Mouse (Mus musculus) heart, embryonic 15.5 days (tissue): ENCODE data around the gene Gm49342. TPM values are rescaled to one million over a fixed set of nuclear protein-coding genes. Genes with fewer than 3 reads are reported as not detected.
A peak's percentile ranks its signal among the peaks of the same experiment; 100 is the strongest.

ENCODE experiments used
- ATAC-seq: fragments of 200-750 bp; cut with Nextera tagmentation; replicated peaks from 2 replicates; pipeline ENCODE4 v1.8.0; 2017; ENCODE audit warnings: low read depth, moderate TSS enrichment; ENCODE audit not compliant: insufficient number of reproducible peaks, insufficient read depth, low FRiP score
- H3K27ac ChIP-seq: fragments of 300-500 bp; sonication (generic); 2 replicates; pipeline ENCODE4 v1.5.1; 2015; ENCODE audit warnings: mild to moderate bottlenecking, inconsistent platforms
- H3K27me3 ChIP-seq: fragments of 300-500 bp; sonication (generic); 2 replicates; pipeline ENCODE4 v1.6.1; 2015; ENCODE audit warnings: inconsistent platforms
- H3K36me3 ChIP-seq: fragments of 300-500 bp; sonication (generic); 2 replicates; pipeline ENCODE4 v1.6.1; 2015; ENCODE audit warnings: mild to moderate bottlenecking, inconsistent platforms
- H3K4me1 ChIP-seq: fragments of 300-500 bp; sonication (generic); replicated peaks from 2 replicates; pipeline ENCODE4 v1.6.1; 2015; ENCODE audit warnings: inconsistent platforms
- H3K4me2 ChIP-seq: fragments of 300-500 bp; sonication (generic); 2 replicates; pipeline ENCODE4 v1.6.1; 2015; ENCODE audit warnings: inconsistent platforms, mild to moderate bottlenecking, moderate library complexity
- H3K4me3 ChIP-seq: fragments of 300-500 bp; sonication (generic); 2 replicates; pipeline ENCODE4 v1.5.1; 2015; ENCODE audit warnings: mild to moderate bottlenecking, inconsistent platforms
- H3K9ac ChIP-seq: fragments of 300-500 bp; sonication (generic); 2 replicates; pipeline ENCODE4 v1.6.1; 2015; ENCODE audit warnings: mild to moderate bottlenecking, inconsistent platforms
- H3K9me3 ChIP-seq: fragments of 300-500 bp; sonication (generic); replicated peaks from 2 replicates; pipeline ENCODE4 v1.6.1; 2016; ENCODE audit warnings: inconsistent platforms
- WGBS: fragments of 180-500 bp; shearing (Covaris S2); methylation state at CpG from one replicate; pipeline ENCODE4 v1.1.7; 2015; ENCODE audit warnings: mixed read lengths; 5-methylcytosine and 5-hydroxymethylcytosine counted together
- polyA plus RNA-seq: library from polyadenylated mRNA; unstranded; fragments of >200 nt; fragmentation: Nextera tagmentation; extraction: Ambion mirVana; gene quantifications from 2 replicates; pipeline ENCODE4 v1.2.1, GENCODE M21; 2015

Gene Gm49342
- polyA plus RNA-seq, 1 experiment from 2014 or later = not detected

DNA sequence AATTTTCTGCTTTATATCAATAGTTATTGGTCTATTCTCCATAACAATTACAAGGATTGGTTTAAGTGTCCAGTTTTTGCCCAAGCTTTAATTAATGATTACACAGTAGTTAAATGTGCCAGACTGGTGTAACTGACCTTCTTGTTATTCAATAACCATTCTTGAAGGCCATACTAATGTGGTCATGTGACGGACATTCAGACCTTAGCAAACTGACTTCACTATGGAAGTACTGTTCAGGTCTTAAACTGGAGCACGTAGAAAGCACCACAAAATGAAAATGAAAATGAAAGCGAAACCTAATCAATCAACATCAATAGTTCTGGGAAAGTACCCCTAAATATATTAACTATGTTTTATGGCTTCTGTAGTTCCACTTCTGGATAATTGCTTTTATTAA, 46.7 kb downstream of the Gm49342 start:
- 80% methylated on average over 3 of the region's 3 CpGs for WGBS
- H3K9me3 ChIP-seq = no peaks in the 10 kb centered on the region
- H3K27me3 ChIP-seq = no peaks in the 10 kb centered on the region
- H3K4me1 ChIP-seq = no peaks in the 10 kb centered on the region
- ATAC-seq = no peak
- no peak overlapping the region for H3K27ac ChIP-seq
- no peak overlapping the region for H3K4me2 ChIP-seq
- H3K36me3 ChIP-seq = no peaks in the 10 kb centered on the region
- H3K9ac ChIP-seq = no peak overlapping the region
- no peak overlapping the region for H3K4me3 ChIP-seq

DNA sequence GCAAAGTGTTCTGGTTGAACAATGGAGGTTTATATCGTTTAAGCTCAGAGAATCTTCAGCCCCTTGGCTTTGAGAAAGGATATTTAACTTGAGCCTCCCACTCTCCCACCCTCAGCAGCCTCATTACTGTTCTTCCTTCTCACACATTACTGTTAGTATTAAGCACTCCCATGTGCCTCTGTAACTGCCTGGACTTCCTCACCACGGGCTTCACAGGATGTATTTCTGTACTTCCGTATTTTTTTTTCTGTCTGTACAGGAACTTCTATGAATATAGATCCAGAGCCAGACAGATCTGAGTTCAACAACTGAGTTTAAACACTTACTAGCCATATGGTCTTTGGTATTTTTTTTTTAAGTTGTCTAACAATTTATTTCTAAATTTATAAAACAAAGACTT, 52.8 kb downstream of the Gm49342 start:
- H3K36me3 ChIP-seq = no peaks in the 10 kb centered on the region
- H3K4me2 ChIP-seq = no peak overlapping the region
- ATAC-seq = no peak
- H3K9me3 ChIP-seq = no peaks in the 10 kb centered on the region
- 51% methylated on average over 3 of the region's 3 CpGs for WGBS
- no peak overlapping the region for H3K9ac ChIP-seq
- no peaks in the 10 kb centered on the region for H3K27me3 ChIP-seq
- peak overlapping the region; percentile 55; the same call in 1 of the 2 replicates for H3K27ac ChIP-seq
- H3K4me1 ChIP-seq = peaks cover 3% of the 10 kb centered on the region; the same call in 1 of the 2 replicates
- no peak overlapping the region for H3K4me3 ChIP-seq

DNA sequence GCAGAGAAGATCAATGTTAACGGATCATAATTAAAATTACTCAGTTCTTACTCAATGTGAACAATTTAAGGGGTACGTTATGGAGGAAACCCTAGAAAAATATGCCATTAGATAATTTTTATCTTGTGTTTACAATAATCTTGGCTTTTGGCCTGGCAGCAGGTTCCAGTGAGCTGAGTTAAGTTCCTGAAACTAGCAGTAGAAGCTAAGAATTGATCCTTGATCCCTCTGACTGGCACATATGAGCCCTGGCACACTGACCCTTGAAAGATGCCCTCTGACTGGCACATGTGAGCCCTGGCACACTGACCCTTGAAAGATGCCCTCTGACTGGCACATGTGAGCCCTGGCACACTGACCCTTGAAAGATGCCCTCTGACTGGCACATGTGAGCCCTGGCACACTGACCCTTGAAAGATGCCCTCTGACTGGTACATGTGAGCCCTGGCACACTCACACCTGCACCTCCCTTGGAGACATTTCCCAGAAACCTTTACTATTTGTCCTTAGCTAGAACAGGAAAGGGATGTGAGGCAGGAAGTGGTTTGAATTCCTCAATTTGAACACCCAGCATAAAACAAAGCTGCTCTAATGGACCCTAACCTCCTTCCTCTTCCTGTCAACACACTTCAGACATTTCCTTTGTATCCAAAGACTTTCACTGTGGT, 53.8 kb downstream of the Gm49342 start:
- Histone ChIP-seq H3K9me3 (no peaks in the 10 kb centered on the region), H3K36me3 (no peaks in the 10 kb centered on the region), H3K27me3 (no peaks in the 10 kb centered on the region), H3K4me3 (no peak overlapping the region), H3K9ac (no peak overlapping the region), H3K4me2 (no peak overlapping the region), H3K27ac (peak overlapping the region; percentile 53), H3K4me1 (peaks cover 3% of the 10 kb centered on the region; the same call in 1 of the 2 replicates)
- ATAC-seq = 0 out of 2 replicates have a peak, but pooled peaks have one; percentile 55
- 62% methylated on average over 2 of the region's 2 CpGs for WGBS

DNA sequence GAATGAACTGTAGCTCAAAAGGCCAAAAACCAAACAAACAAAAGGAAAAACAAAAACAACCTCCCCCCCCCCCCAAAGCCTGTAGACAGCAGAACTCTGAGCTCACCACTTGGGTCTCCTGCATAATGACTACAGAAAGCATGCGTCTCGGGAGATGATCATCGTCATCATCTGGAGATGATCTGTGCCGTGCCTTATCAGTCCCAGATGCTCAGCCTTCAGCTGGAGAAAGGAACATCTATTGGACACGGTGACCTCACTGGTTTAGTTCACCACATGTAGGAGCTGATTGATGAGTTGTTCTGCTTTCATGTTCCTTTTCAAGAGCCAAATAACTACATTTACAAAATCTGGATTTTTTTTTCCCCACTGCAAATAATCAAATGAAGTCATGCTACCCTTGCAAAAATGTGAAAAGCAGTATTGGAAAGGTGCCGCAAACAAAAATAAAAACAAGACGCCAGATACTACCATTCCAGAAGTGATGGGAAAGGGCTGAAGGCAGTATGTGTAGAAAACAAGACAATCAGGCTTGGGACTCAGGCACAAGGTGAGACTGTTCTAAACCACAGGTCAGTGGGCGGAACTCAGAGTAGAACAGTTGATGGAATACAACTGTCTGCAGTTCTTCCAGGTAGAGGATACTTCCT, 63.0 kb downstream of the Gm49342 start, which contains the start of gene Rnase10:
TSS of gene Rnase10 (plus strand) at position 600 of the 650 bp plus-strand sequence.
- Histone ChIP-seq H3K27me3 (no peaks in the 10 kb centered on the region), H3K9me3 (no peaks in the 10 kb centered on the region), H3K36me3 (no peaks in the 10 kb centered on the region), H3K4me1 (peaks cover 22% of the 10 kb centered on the region), H3K27ac (peak within 1 kb of the TSS; percentile 91), H3K4me3 (no peak within 1 kb of the TSS), H3K9ac (no peak within 1 kb of the TSS), H3K4me2 (peak within 1 kb of the TSS; percentile 25)
- no peak for ATAC-seq
- WGBS = 74% methylated on average over 8 of the region's 8 CpGs

DNA sequence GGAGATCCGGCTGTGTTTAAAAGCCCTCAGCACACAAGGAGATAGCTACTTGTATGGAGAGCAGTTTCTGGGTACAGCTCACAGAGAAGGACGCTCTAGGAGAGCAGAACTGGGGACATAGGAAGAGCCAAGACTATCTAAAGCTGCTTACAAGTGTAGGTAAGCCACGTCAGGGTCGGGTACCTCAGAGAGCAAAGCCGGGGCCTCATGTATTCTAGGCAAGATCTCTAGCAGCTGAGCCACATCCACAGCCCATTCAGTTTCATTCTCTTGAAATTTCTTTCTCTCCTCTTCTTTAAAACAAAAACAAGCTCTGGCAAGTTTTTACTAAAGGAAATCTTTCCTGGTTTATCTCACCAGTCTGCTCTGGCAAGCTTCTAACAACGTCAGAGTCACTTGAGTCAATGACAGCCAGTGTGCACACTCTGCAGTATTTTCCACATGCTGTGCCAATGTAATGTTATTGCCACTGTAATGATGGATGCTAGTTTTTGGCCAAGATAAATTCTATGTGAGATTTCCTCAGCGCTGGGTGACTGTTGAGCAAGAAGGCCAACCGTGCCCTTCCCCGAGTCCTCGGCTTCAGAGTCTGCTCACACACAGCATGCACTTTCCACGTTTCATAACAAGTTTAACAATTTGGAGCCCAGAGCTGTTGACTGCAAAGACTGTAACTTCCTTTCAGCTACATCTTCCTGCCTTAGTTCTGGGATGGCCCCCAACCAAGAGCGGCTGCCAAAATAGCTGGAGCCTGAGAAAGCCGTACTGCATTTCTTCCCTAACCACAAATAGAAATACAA, 63.8 kb downstream of the Gm49342 start:
- no peak overlapping the region for H3K9ac ChIP-seq
- peaks cover 22% of the 10 kb centered on the region for H3K4me1 ChIP-seq
- no peaks in the 10 kb centered on the region for H3K9me3 ChIP-seq
- no peaks in the 10 kb centered on the region for H3K27me3 ChIP-seq
- ATAC-seq = peak; percentile 94
- WGBS = 26% methylated on average over 13 of the region's 13 CpGs
- peak overlapping the region; percentile 91 for H3K27ac ChIP-seq
- no peaks in the 10 kb centered on the region for H3K36me3 ChIP-seq
- peak overlapping the region; percentile 25 for H3K4me2 ChIP-seq
- no peak overlapping the region for H3K4me3 ChIP-seq

DNA sequence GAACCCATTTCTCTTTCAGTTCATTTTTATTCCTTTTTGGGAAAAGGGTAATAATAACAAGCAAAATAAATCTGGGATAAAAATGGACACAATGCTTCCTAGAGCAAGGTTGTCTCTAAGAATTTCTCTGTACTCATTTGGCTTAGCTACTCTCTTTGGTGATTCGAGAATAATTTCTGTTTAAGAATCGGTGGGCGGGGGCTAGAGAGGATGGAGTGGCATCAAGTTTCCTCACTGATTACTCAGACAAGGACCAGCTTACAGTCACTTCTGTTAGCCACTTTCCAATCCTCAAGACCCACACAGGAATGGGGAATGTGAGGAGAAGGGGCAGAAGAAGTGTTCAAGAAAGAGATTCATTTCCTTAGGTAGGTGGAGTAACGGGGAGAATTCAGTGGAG, 64.5 kb downstream of the Gm49342 start:
- H3K4me1 ChIP-seq = peaks cover 22% of the 10 kb centered on the region
- H3K4me2 ChIP-seq = 0 out of 2 replicates have a peak overlapping the region, but pooled peaks have one; percentile 10
- H3K9me3 ChIP-seq = no peaks in the 10 kb centered on the region
- no peaks in the 10 kb centered on the region for H3K36me3 ChIP-seq
- H3K4me3 ChIP-seq = no peak overlapping the region
- H3K27ac ChIP-seq = peak overlapping the region; percentile 91
- 67% methylated on average over 4 of the region's 4 CpGs for WGBS
- no peak overlapping the region for H3K9ac ChIP-seq
- ATAC-seq = no peak
- H3K27me3 ChIP-seq = no peaks in the 10 kb centered on the region

DNA sequence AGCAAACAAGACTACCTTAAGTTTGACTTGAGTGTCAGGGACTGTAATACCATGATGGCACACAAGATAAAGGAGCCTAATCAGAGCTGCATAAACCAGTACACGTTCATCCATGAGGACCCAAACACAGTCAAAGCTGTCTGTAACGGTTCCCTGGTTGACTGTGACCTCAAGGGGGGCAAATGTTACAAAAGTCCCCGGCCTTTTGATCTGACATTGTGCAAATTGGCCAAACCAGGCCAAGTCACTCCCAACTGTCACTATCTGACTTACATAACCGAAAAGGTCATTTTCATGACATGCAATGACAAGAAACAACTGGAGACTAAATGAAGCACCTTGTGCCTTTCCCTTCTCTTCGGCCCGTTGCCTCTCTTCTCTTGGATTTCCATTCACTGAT, 65.3 kb downstream of the Gm49342 start:
- Histone ChIP-seq H3K27ac (peak overlapping the region; percentile 91), H3K36me3 (no peaks in the 10 kb centered on the region)
- WGBS = 77% methylated on average over 6 of the region's 6 CpGs

More for the DNA sequence above, 65.3 kb downstream of the Gm49342 start:
- Histone ChIP-seq H3K4me1 (peaks cover 22% of the 10 kb centered on the region), H3K27me3 (no peaks in the 10 kb centered on the region), H3K4me3 (no peak overlapping the region), H3K4me2 (no peak overlapping the region), H3K9ac (no peak overlapping the region), H3K9me3 (no peaks in the 10 kb centered on the region)
- no peak for ATAC-seq

Other genes starting within 250 kb of the Gm49342 start
- not detected in 2 replicates for gene Olfr748, start 237.1 kb upstream of the Gm49342 start, polyA plus RNA-seq
- gene Olfr749, start 199.4 kb upstream of the Gm49342 start, polyA plus RNA-seq = not detected in 2 replicates
- gene Ttc5, start 159.0 kb upstream of the Gm49342 start, polyA plus RNA-seq = 42.5 and 49.2 TPM in 2 replicates
- not detected in 2 replicates for gene Ccnb1ip1, start 136.8 kb upstream of the Gm49342 start, polyA plus RNA-seq
- gene Parp2, start 136.7 kb upstream of the Gm49342 start, polyA plus RNA-seq = 36.5 and 37.5 TPM in 2 replicates
- gene Tep1, start 74.0 kb upstream of the Gm49342 start, polyA plus RNA-seq = 4.8 and 6.7 TPM in 2 replicates
- gene Klhl33, start 47.0 kb upstream of the Gm49342 start, polyA plus RNA-seq = 0.08 and 0.18 TPM in 2 replicates
- gene Osgep, start 19.6 kb upstream of the Gm49342 start, polyA plus RNA-seq = 117 and 133 TPM in 2 replicates
- 107 and 120 TPM in 2 replicates for gene Apex1, start 19.5 kb upstream of the Gm49342 start, polyA plus RNA-seq
- 29.8 and 39.6 TPM in 2 replicates for gene Pip4p1, start 13.7 kb upstream of the Gm49342 start, polyA plus RNA-seq
- 29.6 and 37.3 TPM in 2 replicates for gene Pnp, start 13.4 kb upstream of the Gm49342 start, polyA plus RNA-seq
- 0.18 and 0.41 TPM in 2 replicates for gene Pnp2, start 11.5 kb downstream of the Gm49342 start, polyA plus RNA-seq
- 0.36 and 0.42 TPM in 2 replicates for gene Rnase10, start 63.2 kb downstream of the Gm49342 start, polyA plus RNA-seq
- gene Rnase9, start 97.4 kb downstream of the Gm49342 start, polyA plus RNA-seq = not detected in 2 replicates
- not detected in 2 replicates for gene Rnase11, start 105.6 kb downstream of the Gm49342 start, polyA plus RNA-seq
- not detected in 2 replicates for gene Rnase12, start 113.1 kb downstream of the Gm49342 start, polyA plus RNA-seq
- gene Olfr750, start 129.9 kb downstream of the Gm49342 start, polyA plus RNA-seq = not detected in 2 replicates
- 26.3 and 31.6 TPM in 2 replicates for gene Rnase4, start 146.6 kb downstream of the Gm49342 start, polyA plus RNA-seq
- 4.1 TPM in 2 replicates for gene Ang, start 146.6 kb downstream of the Gm49342 start, polyA plus RNA-seq
- gene Eddm3b, start 169.9 kb downstream of the Gm49342 start, polyA plus RNA-seq = not detected in 2 replicates
- gene Rnase6, start 179.4 kb downstream of the Gm49342 start, polyA plus RNA-seq = 0.66 and 1.2 TPM in 2 replicates
- gene Rnase1, start 202.3 kb downstream of the Gm49342 start, polyA plus RNA-seq = 0.96 and 1.2 TPM in 2 replicates
- gene Rnase2b, start 217.7 kb downstream of the Gm49342 start, polyA plus RNA-seq = not detected in 2 replicates